In genomic region chr6:34460651-34461050, GRCm38 (mm10) we compare ENCODE assay signal across 24 mouse cellular contexts. TPM values are rescaled to one million over a fixed set of nuclear protein-coding genes. Genes with fewer than 3 reads are reported as not detected.
DNase-seq lines count a peak whose midpoint lies in the region; ATAC-seq and TF ChIP-seq lines count a peak whose summit lies in the region.
"Had no signal": no experiment of that assay in that cellular context is flagged by ENCODE, and none has a peak within 500 bp of the region (broad histone marks: within the 10 kb centered on the region; RNA-seq: fewer than 3 reads in every experiment).

No protein-coding gene starts in this region.

- TF ChIP-seq EP300 in lung, postnatal 0 days (IDR thresholded peaks at IDR 0.05): no peak
- TF ChIP-seq EP300 in CH12.LX (IDR thresholded peaks at IDR 0.05; ENCODE audit: low read length): no peak

- no peaks in the 10 kb centered on the region for H3K9me3 ChIP-seq in lung, postnatal 0 days (ENCODE audit: low read length)
- no peaks in the 10 kb centered on the region for H3K9me3 ChIP-seq in CH12.LX (replicated peaks; ENCODE audit: low read length)
- H3K9me3 ChIP-seq: G1E had no signal

- H3K27ac ChIP-seq in lung, postnatal 0 days (ENCODE audit: low read length): no peak overlapping the region
- H3K27ac ChIP-seq in CH12.LX (ENCODE audit: insufficient read depth, low read depth): no peak overlapping the region

- no peaks in the 10 kb centered on the region for H3K4me1 ChIP-seq in lung, postnatal 0 days (ENCODE audit: insufficient read depth, low read depth, low read length)
- H3K4me1 ChIP-seq in CH12.LX (ENCODE audit: control insufficient read depth in 1 of 2, insufficient read depth in 2 of 2): peaks cover 5 to 6% of the 10 kb centered on the region in 2 experiments

- in situ Hi-C loops in CH12.LX (cut with MboI; ENCODE audit: low pct_ligation_motif_present, low pct_unique_long_range_greater_than_20kb, low sequenced_read_pairs): loop anchor here (5.0 kb wide), 1 partner anchor 168 kb away; no protein-coding TSS in a partner anchor

- 30% methylated on average over 4 of the region's 4 CpGs for WGBS in lung, postnatal 0 days

- no peaks in the 10 kb centered on the region for H3K36me3 ChIP-seq in lung, postnatal 0 days (ENCODE audit: insufficient read depth, low read length)
- no peaks in the 10 kb centered on the region for H3K36me3 ChIP-seq in CH12.LX (replicated peaks in 1 of 2; ENCODE audit: control insufficient read depth in 1 of 2, insufficient read depth in 1 of 2, low read length in 1 of 2)
- H3K36me3 ChIP-seq: G1E had no signal

- peak; percentile 74 for DNase-seq in lung, postnatal 0 days (ENCODE audit: low spot score)
- DNase-seq in lung, postnatal 4 days: no peak
- peak; percentile 43 for DNase-seq in lung, postnatal 25 days (ENCODE audit: low spot score)
- no peak for DNase-seq in lung, postnatal 10 days
- DNase-seq in lung, postnatal 36 days: peak; percentile 61
- no peak for DNase-seq in lung, postnatal 14 days
- DNase-seq in CH12.LX (ENCODE audit: extremely low read depth): no peak
- DNase-seq in cerebellum, adult 9-11 months: no peak
- DNase-seq: adrenal gland, adult 2 months; adrenal gland, adult 8-10 months; adrenal gland, postnatal 10 days; adrenal gland, postnatal 14 days; adrenal gland, postnatal 25 days; adrenal gland, postnatal 36 days; B cell, adult 2 months; cerebellum, adult 11 months; cerebellum, adult 11-12 months; cerebellum, adult 18-20 months had no signal

- H3K9ac ChIP-seq in lung, postnatal 0 days (replicated peaks; ENCODE audit: low read depth): no peak overlapping the region
- no peak overlapping the region for H3K9ac ChIP-seq in CH12.LX (ENCODE audit: insufficient read depth, low read depth)

- TF ChIP-seq RAD21 in CH12.LX (IDR thresholded peaks at IDR 0.05; ENCODE audit: low read depth, low read length): no peak

- H3K27me3 ChIP-seq in lung, postnatal 0 days (replicated peaks; ENCODE audit: insufficient read depth, low read length): no peaks in the 10 kb centered on the region
- H3K27me3 ChIP-seq in CH12.LX (replicated peaks): no peaks in the 10 kb centered on the region
- H3K27me3 ChIP-seq: Patski had no signal

- ATAC-seq in lung, postnatal 0 days: peak; percentile 37; the same call in 1 of the 2 replicates
- ATAC-seq: activated CD4-positive, CD25-positive, alpha-beta regulatory T cell, adult 4 months; CD4-positive, CD25-positive, alpha-beta regulatory T cell, adult 4 months; Patski had no signal

- H3K79me2 ChIP-seq in CH12.LX (replicated peaks; ENCODE audit: control insufficient read depth, extremely low read depth, insufficient read depth, poor library complexity, severe bottlenecking): no peaks in the 10 kb centered on the region

- H3K4me2 ChIP-seq in lung, postnatal 0 days (replicated peaks; ENCODE audit: low read depth, low read length): no peak overlapping the region
- 0 out of 2 replicates have a peak overlapping the region, but pooled peaks have one; percentile 29 for H3K4me2 ChIP-seq in CH12.LX (ENCODE audit: insufficient read depth, low read depth, poor library complexity, severe bottlenecking)

- TF ChIP-seq CTCF in lung, postnatal 0 days (IDR thresholded peaks at IDR 0.05): no peak
- TF ChIP-seq CTCF in CH12.LX (conservative IDR thresholded peaks at IDR 0.05 in 1 of 2, IDR thresholded peaks at IDR 0.05 in 1 of 2; ENCODE audit: low read depth in 2 of 2, low read length in 2 of 2): no peak

- no peak overlapping the region for H3K4me3 ChIP-seq in lung, postnatal 0 days (ENCODE audit: low read depth, low read length)
- no peak overlapping the region for H3K4me3 ChIP-seq in CH12.LX (replicated peaks in 1 of 3; ENCODE audit: low read depth in 2 of 3, low read length in 2 of 3, poor library complexity in 1 of 3)

- no peak for TF ChIP-seq POLR2A in CH12.LX (IDR thresholded peaks at IDR 0.05; ENCODE audit: low read depth, low read length)

- dilution Hi-C loops in CH12.LX (cut with MboI; ENCODE audit: extremely low pct_ligation_motif_present, extremely low pct_unique_long_range_greater_than_20kb, low sequenced_read_pairs): no loop called here

TF ChIP-seq in CH12.LX, 34 proteins besides CTCF, POLR2A, EP300 and RAD21:
- no peak for TF ChIP-seq UBTF (IDR thresholded peaks at IDR 0.05; ENCODE audit: low read depth, low read length)
- no peak for TF ChIP-seq GABPA (IDR thresholded peaks at IDR 0.05; ENCODE audit: insufficient replicate concordance, low read depth, low read length)
- TF ChIP-seq IRF4 (IDR thresholded peaks at IDR 0.05; ENCODE audit: low read depth, low read length): no peak
- TF ChIP-seq HCFC1 (IDR thresholded peaks at IDR 0.05; ENCODE audit: low read depth, low read length): no peak
- TF ChIP-seq NRF1 (IDR thresholded peaks at IDR 0.05; ENCODE audit: low read depth, low read length): no peak
- TF ChIP-seq KAT2A (IDR thresholded peaks at IDR 0.05; ENCODE audit: insufficient replicate concordance, low read length): no peak
- TF ChIP-seq NELFE (IDR thresholded peaks at IDR 0.05; ENCODE audit: low read depth, low read length): no peak
- TF ChIP-seq CHD2 (IDR thresholded peaks at IDR 0.05; ENCODE audit: low read length): no peak
- no peak for TF ChIP-seq MEF2A (IDR thresholded peaks at IDR 0.05; ENCODE audit: borderline replicate concordance, low read depth, low read length)

RNA-seq across cellular contexts. Expression of gene Bpgm, which starts 15.4 kb away (rescaled TPM):
- 66.6 and 69.7 TPM in 2 replicates for polyA plus RNA-seq in lung, postnatal 0 days (2015; fragmentation: Nextera tagmentation; extraction: Ambion mirVana)
- total RNA-seq in CH12.LX (2012; rRNA removed) (12.7 and 15.8 TPM in 2 replicates), CH12.LX (2014; rRNA removed) (10.9 and 12.4 TPM in 2 replicates)
- 10.8 and 11.6 TPM in 2 replicates for polyA plus RNA-seq in CH12.LX (2012; ENCODE audit: insufficient read length, low read depth)

RNA-seq across cellular contexts. Expression of gene Akr1b7, which starts 48.5 kb away (rescaled TPM):
- 0.14 and 0.20 TPM in 2 replicates for polyA plus RNA-seq in lung, postnatal 0 days (2015; fragmentation: Nextera tagmentation; extraction: Ambion mirVana)
- total RNA-seq in CH12.LX (2012; rRNA removed) (0.08 TPM in 2 replicates), CH12.LX (2014; rRNA removed) (not detected in 2 replicates)
- not detected in 2 replicates for polyA plus RNA-seq in CH12.LX (2012; ENCODE audit: insufficient read length, low read depth)
- total RNA-seq: ES-E14, G1E, MEL had no signal
- polyA plus RNA-seq: activated CD4-positive, CD25-positive, alpha-beta regulatory T cell, adult 4 months; G1E had no signal

Comparison
In these comparisons a context has a peak if more than half of its experiments do, and no peak if none do; other contexts are left out.
1. DNase-seq: peak in lung, postnatal 0 days (single experiment), lung, postnatal 25 days (single experiment) and lung, postnatal 36 days (single experiment); none in lung, postnatal 4 days (0 of 2), lung, postnatal 10 days (single experiment), lung, postnatal 14 days (single experiment), CH12.LX (single experiment) and cerebellum, adult 9-11 months (single experiment).